Mouse (Mus musculus) hindbrain, embryonic 11.5 days (tissue): ENCODE measurements around the gene Gm17622. TPM values are rescaled to one million over a fixed set of nuclear protein-coding genes. Genes with fewer than 3 reads are reported as not detected.

Experiments used
- ATAC-seq: fragments of 200-750 bp; cut with Nextera tagmentation; 2 replicates; pipeline ENCODE4 v1.8.0; 2017; ENCODE audit warnings: mild to moderate bottlenecking, moderate TSS enrichment, moderate library complexity; ENCODE audit not compliant: low FRiP score
- DNase-seq: peaks from one replicate; pipeline ENCODE4 v3.0.0-alpha.2; 2015; ENCODE audit warnings: low spot score
- H3K27ac ChIP-seq: fragments of 300-500 bp; sonication (generic); 2 replicates; pipeline ENCODE4 v1.5.1; 2014; ENCODE audit warnings: mild to moderate bottlenecking, low read depth, low read length
- H3K27me3 ChIP-seq: fragments of 300-500 bp; sonication (generic); 2 replicates; pipeline ENCODE4 v1.6.1; 2014; ENCODE audit warnings: mild to moderate bottlenecking, low read length, moderate library complexity, mixed read lengths; ENCODE audit not compliant: control insufficient read depth, insufficient read depth
- H3K36me3 ChIP-seq: fragments of 300-500 bp; sonication (generic); 2 replicates; pipeline ENCODE4 v1.6.1; 2014; ENCODE audit warnings: mild to moderate bottlenecking, low read length, moderate library complexity, mixed read lengths; ENCODE audit not compliant: control insufficient read depth, insufficient read depth
- H3K4me1 ChIP-seq: fragments of 300-500 bp; sonication (generic); replicated peaks from 2 replicates; pipeline ENCODE4 v1.6.1; 2014; ENCODE audit warnings: low read length, mixed read lengths; ENCODE audit not compliant: control insufficient read depth, insufficient read depth
- H3K4me2 ChIP-seq: fragments of 300-500 bp; sonication (generic); replicated peaks from 2 replicates; pipeline ENCODE4 v1.6.1; 2014; ENCODE audit warnings: mild to moderate bottlenecking, low read depth, low read length
- H3K4me3 ChIP-seq: fragments of 300-500 bp; sonication (generic); 2 replicates; pipeline ENCODE4 v1.5.1; 2014; ENCODE audit warnings: low read depth, low read length
- H3K9ac ChIP-seq: fragments of 300-500 bp; sonication (generic); 2 replicates; pipeline ENCODE4 v1.6.1; 2014; ENCODE audit warnings: low read depth, low read length
- H3K9me3 ChIP-seq: fragments of 300-500 bp; sonication (generic); 2 replicates; pipeline ENCODE4 v1.6.1; 2016; ENCODE audit warnings: low read length; ENCODE audit not compliant: control insufficient read depth
- WGBS: fragments of 180-500 bp; shearing (Covaris S2); extraction: QIAGEN DNeasy Blood & Tissue Kit; methylation state at CpG from one replicate; pipeline ENCODE4 v1.1.7; 2014; 5-methylcytosine and 5-hydroxymethylcytosine counted together
- polyA plus RNA-seq: library from polyadenylated mRNA; unstranded; fragments of >200 nt; fragmentation: Nextera tagmentation; extraction: Ambion mirVana; gene quantifications from 2 replicates; pipeline ENCODE4 v1.2.1, GENCODE M21; 2014

The Gm17622 gene
- polyA plus RNA-seq, 1 experiment from 2014 or later: not detected

DNA sequence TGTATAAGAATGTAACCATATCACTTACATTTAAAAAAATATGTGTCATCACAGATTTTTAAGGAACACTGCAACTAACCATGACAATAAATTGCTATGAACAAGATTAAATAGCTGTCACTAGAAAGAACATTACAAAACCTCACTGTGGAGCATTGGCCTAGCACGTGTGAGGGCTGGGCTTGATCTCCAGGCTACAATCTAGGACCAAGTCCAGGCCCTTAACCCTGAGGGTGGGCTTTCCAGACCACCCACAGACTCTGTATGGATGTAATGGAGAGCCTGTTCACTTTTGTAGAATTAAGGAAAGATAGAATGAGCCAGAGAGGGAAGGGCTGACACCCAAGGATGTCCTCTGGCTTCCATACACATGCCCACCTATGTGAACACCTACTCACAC is 27.9 kb upstream of the Gm17622 start:
- H3K4me2 ChIP-seq: no peak overlapping the region
- H3K9me3 ChIP-seq: no peaks in the 10 kb centered on the region
- H3K9ac ChIP-seq: no peak overlapping the region
- no peak overlapping the region for H3K27ac ChIP-seq
- DNase-seq (no peak), ATAC-seq (no peak)
- no peaks in the 10 kb centered on the region for H3K36me3 ChIP-seq
- H3K4me3 ChIP-seq: no peak overlapping the region
- H3K27me3 ChIP-seq: no peaks in the 10 kb centered on the region
- 81% methylated on average over 1 of the region's 1 CpGs for WGBS
- no peaks in the 10 kb centered on the region for H3K4me1 ChIP-seq

DNA sequence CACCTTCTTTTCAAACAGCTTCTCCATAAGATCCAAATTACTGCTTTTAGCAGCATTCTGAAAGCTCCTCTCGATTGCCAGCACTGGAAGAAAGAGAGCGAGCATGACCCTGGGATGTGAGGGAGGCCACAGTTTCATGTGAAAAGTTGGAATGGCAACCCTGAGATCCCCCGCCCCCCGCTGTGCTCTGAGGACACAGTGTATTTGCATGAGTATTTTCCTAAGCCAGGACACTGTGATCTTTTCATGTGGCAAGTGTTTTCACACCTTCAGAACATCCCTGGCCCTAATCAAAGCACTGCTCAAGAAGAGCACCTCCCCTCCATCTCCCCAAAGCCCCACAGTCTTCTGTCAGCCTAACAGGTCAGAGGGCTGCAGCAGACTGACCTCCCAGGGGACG is 25.2 kb upstream of the Gm17622 start:
- no peaks in the 10 kb centered on the region for H3K36me3 ChIP-seq
- no peak overlapping the region for H3K9ac ChIP-seq
- no peaks in the 10 kb centered on the region for H3K27me3 ChIP-seq
- H3K4me2 ChIP-seq: no peak overlapping the region
- no peak for ATAC-seq
- H3K27ac ChIP-seq: no peak overlapping the region
- 45% methylated on average over 5 of the region's 5 CpGs for WGBS
- H3K4me1 ChIP-seq: no peaks in the 10 kb centered on the region
- no peaks in the 10 kb centered on the region for H3K9me3 ChIP-seq
- no peak overlapping the region for H3K4me3 ChIP-seq
- DNase-seq: no peak

DNA sequence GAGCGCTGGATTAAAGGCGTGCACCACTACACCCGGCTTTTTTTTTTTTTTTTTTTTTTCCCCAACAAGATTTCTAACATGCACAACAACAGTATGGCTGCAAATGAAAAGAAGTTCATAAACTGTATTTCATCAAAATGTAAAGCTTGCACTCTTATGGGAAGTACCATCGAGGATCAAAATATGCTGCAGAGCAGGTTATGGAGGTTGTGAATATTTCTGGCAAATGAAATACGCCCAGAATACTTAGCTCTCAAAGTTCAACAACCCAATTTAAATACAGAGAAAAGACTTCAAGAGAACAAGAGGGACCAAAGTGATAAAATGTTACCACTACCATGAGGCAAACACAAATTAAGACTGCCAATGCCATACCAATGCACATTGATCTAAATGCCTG is 21.9 kb upstream of the Gm17622 start:
- no peak overlapping the region for H3K27ac ChIP-seq
- H3K9me3 ChIP-seq: no peaks in the 10 kb centered on the region
- no peaks in the 10 kb centered on the region for H3K36me3 ChIP-seq
- H3K4me3 ChIP-seq: no peak overlapping the region
- ATAC-seq (no peak), DNase-seq (no peak)
- no peaks in the 10 kb centered on the region for H3K27me3 ChIP-seq
- no peaks in the 10 kb centered on the region for H3K4me1 ChIP-seq
- 95% methylated on average over 5 of the region's 5 CpGs for WGBS
- H3K9ac ChIP-seq: no peak overlapping the region
- H3K4me2 ChIP-seq: no peak overlapping the region

DNA sequence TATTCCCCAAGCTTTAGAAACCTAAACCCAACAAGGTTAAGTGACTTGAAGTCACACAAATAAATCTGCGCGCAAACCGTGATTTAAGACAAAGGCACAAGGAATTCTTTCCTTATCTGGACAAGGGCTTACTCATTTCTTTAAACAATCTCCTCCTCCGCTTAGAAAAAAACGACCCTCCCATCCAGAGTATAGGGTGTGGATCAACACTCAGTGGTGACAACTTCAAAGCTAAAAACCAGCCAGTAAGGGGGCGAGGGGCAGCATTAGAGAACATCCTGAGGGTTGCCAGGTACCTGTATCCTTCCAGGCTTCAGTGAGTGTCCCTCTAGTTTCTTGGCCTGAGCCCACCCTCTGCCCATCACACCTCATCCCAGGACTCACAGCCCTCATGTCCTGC is 20.0 kb upstream of the Gm17622 start:
- 91% methylated on average over 6 of the region's 6 CpGs for WGBS
- ATAC-seq: no peak

DNA sequence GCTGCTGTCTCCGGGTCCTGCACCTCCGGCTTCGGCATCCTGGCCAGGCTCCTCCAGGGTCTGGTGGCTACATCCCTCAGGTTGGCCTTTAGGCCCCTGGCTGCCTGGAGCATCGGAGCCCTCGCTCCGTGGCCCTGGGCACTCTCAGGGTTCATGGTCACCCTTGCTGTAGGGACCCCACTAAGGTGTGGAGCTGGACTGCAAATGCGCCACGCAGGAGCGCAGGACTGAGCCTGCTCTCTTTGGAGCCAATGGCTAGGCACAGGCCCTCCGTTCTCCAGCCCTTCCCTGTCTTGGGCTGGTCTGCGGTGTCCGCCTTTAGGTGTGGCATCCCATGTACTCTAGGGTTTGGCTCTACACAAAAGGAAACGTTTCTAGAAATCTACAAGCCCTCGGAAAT is 19.6 kb upstream of the Gm17622 start, which contains the start of gene Ankdd1b:
Ankdd1b (minus strand) TSS at position 242 of the 400 bp plus-strand sequence.
- Histone ChIP-seq H3K4me2 (no peak within 1 kb of the TSS), H3K27ac (no peak within 1 kb of the TSS), H3K9me3 (no peaks in the 10 kb centered on the region), H3K9ac (no peak within 1 kb of the TSS), H3K27me3 (no peaks in the 10 kb centered on the region), H3K36me3 (no peaks in the 10 kb centered on the region), H3K4me1 (no peaks in the 10 kb centered on the region), H3K4me3 (no peak within 1 kb of the TSS)
- no peak for ATAC-seq
- no peak for DNase-seq
- WGBS: 93% methylated on average over 14 of the region's 14 CpGs

More for the DNA sequence above, 20.0 kb upstream of the Gm17622 start:
- Histone ChIP-seq H3K27ac (no peak overlapping the region), H3K27me3 (no peaks in the 10 kb centered on the region), H3K9ac (no peak overlapping the region), H3K4me3 (no peak overlapping the region), H3K4me1 (no peaks in the 10 kb centered on the region), H3K9me3 (no peaks in the 10 kb centered on the region), H3K4me2 (no peak overlapping the region), H3K36me3 (no peaks in the 10 kb centered on the region)
- DNase-seq: no peak

DNA sequence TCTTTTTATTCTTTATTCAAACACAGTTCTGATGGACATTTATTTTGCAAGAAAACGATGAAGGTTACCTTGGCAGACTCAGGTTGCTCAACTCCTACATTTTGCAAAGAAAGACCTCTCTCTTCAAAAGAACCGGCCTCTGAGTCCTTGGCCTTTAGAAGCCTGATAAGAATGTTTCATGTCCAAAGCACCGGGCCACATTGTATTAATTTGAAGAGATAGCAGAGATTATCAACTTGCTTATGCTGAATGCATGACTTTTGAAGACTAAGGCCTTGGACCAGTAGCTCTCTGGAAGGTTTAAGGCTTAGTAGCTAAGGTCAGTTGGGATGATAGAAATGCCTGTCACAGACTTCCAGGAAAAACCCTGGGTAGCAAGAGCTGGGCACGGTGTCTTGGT is 13.3 kb upstream of the Gm17622 start:
- no peak overlapping the region for H3K4me3 ChIP-seq
- H3K4me2 ChIP-seq: no peak overlapping the region
- H3K36me3 ChIP-seq: no peaks in the 10 kb centered on the region
- ATAC-seq (no peak), DNase-seq (no peak)
- WGBS: 92% methylated on average over 4 of the region's 4 CpGs
- H3K9me3 ChIP-seq: no peaks in the 10 kb centered on the region
- H3K27me3 ChIP-seq: no peaks in the 10 kb centered on the region
- no peaks in the 10 kb centered on the region for H3K4me1 ChIP-seq
- no peak overlapping the region for H3K27ac ChIP-seq
- no peak overlapping the region for H3K9ac ChIP-seq

DNA sequence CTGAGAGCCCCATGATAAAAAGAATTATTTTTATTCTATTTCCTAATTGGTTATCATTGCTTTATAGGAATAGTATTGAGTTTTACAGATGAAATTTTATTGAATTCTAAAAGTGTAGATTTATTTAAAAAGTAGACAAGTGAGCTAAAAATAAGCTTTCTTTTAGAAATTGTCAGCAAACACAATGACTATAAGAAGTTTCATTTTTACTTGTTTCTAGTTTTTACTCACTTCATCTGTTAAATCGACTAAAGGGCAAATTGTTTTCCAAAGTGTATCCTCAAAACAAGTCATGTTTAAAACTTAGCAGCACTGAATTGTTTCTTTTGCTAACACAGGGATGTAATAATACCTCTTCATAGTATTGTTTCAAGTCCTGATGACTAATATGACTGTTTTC is 11.5 kb upstream of the Gm17622 start:
- 98% methylated on average over 1 of the region's 1 CpGs for WGBS
- no peaks in the 10 kb centered on the region for H3K36me3 ChIP-seq

DNA sequence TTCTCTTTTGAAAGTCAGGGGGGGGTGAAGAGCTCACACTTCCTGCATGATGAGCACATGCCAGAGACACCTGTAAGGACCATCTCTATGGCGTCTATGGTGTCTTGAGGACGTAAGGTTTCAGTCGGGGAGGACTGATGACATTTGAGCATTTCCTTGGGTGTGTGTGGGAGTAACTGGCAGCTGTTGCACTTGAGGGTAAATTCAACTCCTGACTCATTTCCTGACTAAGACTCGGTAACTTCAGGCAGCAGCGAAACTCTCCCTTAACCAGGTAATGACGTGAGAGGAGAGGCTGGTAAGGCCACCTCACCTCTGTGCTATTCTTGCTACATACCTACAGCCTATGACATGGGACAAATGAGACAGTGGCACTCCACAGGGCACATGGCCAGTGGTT is 3.3 kb upstream of the Gm17622 start:
- no peak for ATAC-seq
- DNase-seq: no peak
- WGBS: 91% methylated on average over 6 of the region's 6 CpGs
- no peak overlapping the region for H3K4me2 ChIP-seq
- no peaks in the 10 kb centered on the region for H3K9me3 ChIP-seq
- H3K9ac ChIP-seq: no peak overlapping the region
- H3K27ac ChIP-seq: no peak overlapping the region
- no peaks in the 10 kb centered on the region for H3K4me1 ChIP-seq
- H3K27me3 ChIP-seq: no peaks in the 10 kb centered on the region
- no peaks in the 10 kb centered on the region for H3K36me3 ChIP-seq
- no peak overlapping the region for H3K4me3 ChIP-seq

More for the DNA sequence above, 11.5 kb upstream of the Gm17622 start:
- DNase-seq (no peak), ATAC-seq (no peak)
- Histone ChIP-seq H3K4me2 (no peak overlapping the region), H3K4me1 (no peaks in the 10 kb centered on the region), H3K4me3 (no peak overlapping the region), H3K9ac (no peak overlapping the region), H3K27ac (no peak overlapping the region), H3K9me3 (no peaks in the 10 kb centered on the region), H3K27me3 (no peaks in the 10 kb centered on the region)

DNA sequence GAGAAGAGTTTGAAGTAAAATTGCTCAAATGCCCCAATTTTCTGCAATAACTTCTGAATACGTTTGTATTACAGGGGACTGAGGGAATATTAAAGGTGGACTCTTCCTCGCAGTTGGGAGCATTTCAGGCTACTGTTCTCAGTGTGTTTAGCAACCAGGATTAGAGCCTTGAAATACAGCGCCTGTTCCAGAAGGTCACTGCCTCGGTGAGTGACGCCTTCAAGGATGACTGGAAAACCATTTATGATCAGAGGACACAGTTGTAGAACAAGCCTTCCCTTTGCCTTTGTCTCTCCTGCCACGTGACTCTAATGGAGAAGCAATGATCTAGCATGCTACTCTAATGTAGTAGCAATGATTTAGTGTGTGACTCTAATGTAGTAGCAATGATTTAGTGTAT is 2.6 kb upstream of the Gm17622 start:
- DNase-seq (no peak), ATAC-seq (no peak)
- H3K9ac ChIP-seq: no peak overlapping the region
- WGBS: 92% methylated on average over 6 of the region's 6 CpGs
- no peak overlapping the region for H3K4me2 ChIP-seq
- no peak overlapping the region for H3K4me3 ChIP-seq
- H3K27me3 ChIP-seq: no peaks in the 10 kb centered on the region
- H3K4me1 ChIP-seq: no peaks in the 10 kb centered on the region
- H3K9me3 ChIP-seq: no peaks in the 10 kb centered on the region
- H3K27ac ChIP-seq: no peak overlapping the region
- H3K36me3 ChIP-seq: no peaks in the 10 kb centered on the region
